Mouse (Mus musculus) limb, embryonic 10.5 days (tissue): ENCODE results near the gene Hoxb8. TPM values are rescaled to one million over a fixed set of nuclear protein-coding genes. Genes with fewer than 3 reads are reported as not detected.

Experiments used
- DNase-seq: peaks from one replicate; pipeline ENCODE4 v3.0.0-alpha.2; 2017; ENCODE audit warnings: low spot score
- H3K27ac ChIP-seq: fragments of 300-500 bp; sonication (generic); 2 replicates; pipeline ENCODE4 v1.5.1; 2016; ENCODE audit warnings: mild to moderate bottlenecking
- H3K27me3 ChIP-seq: fragments of 300-500 bp; sonication (generic); 2 replicates; pipeline ENCODE4 v1.6.1; 2016; ENCODE audit warnings: low read depth, mild to moderate bottlenecking; ENCODE audit not compliant: poor library complexity, severe bottlenecking
- H3K36me3 ChIP-seq: fragments of 300-500 bp; sonication (generic); 2 replicates; pipeline ENCODE4 v1.6.1; 2016; ENCODE audit warnings: mild to moderate bottlenecking, moderate library complexity
- H3K4me1 ChIP-seq: fragments of 300-500 bp; sonication (generic); 2 replicates; pipeline ENCODE4 v1.6.1; 2016
- H3K4me3 ChIP-seq: fragments of 300-500 bp; sonication (generic); 2 replicates; pipeline ENCODE4 v1.5.1; 2016; ENCODE audit warnings: mild to moderate bottlenecking, moderate library complexity
- H3K9me3 ChIP-seq: fragments of 300-500 bp; sonication (generic); replicated peaks from 2 replicates; pipeline ENCODE4 v1.6.1; 2016; ENCODE audit warnings: mild to moderate bottlenecking
- WGBS: fragments of 180-500 bp; shearing (Covaris S2); methylation state at CpG from one replicate; pipeline ENCODE4 v1.1.7; 2016; 5-methylcytosine and 5-hydroxymethylcytosine counted together
- polyA plus RNA-seq: library from polyadenylated mRNA; unstranded; fragments of >200 nt; fragmentation: Nextera tagmentation; extraction: Ambion mirVana; gene quantifications from 2 replicates; pipeline ENCODE4 v1.2.1, GENCODE M21; 2016

Hoxb8 gene
- polyA plus RNA-seq, 1 experiment from 2014 or later: 0.95 TPM

DNA sequence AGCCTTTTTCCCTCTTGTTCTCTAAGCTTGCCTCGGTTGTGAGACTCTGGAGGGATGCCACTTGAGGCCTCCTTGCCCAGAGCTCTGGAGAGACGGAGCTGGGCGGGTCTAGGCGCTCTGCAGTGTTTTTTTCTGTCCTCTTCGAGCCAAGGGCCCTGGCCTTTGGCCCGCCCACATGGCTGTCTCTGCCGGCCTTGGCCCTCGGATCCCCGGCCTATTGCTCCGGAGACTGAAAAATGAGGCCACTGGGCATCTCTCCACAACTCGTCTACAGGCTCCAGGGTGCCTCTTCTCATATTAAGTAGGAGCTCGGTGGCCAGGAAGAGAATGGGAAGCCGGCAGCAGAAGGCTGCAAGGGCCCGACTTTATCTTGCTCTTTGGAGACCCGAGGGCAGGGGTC lies 20.1 kb downstream of the Hoxb8 start:
- Histone ChIP-seq H3K9me3 (no peaks in the 10 kb centered on the region), H3K27me3 (peaks cover 100% of the 10 kb centered on the region), H3K4me3 (peak overlapping the region; percentile 31), H3K36me3 (peaks cover 3% of the 10 kb centered on the region; the same call in 1 of the 2 replicates), H3K27ac (peak overlapping the region; percentile 68), H3K4me1 (peaks cover 97% of the 10 kb centered on the region)
- 1% methylated on average over 15 of the region's 15 CpGs for WGBS
- no peak for DNase-seq

GRCm38 (mm10) chr11:96302381-96303150 lies 20.9 kb downstream of the Hoxb8 start:
- DNase-seq: no peak

GRCm38 (mm10) chr11:96303151-96304099 lies 21.7 kb downstream of the Hoxb8 start, which contains the start of gene Hoxb5:
TSS of gene Hoxb5 (plus strand) at chr11:96303336.
- Histone ChIP-seq H3K4me1 (peaks cover 98% of the 10 kb centered on the region), H3K27me3 (peaks cover 100% of the 10 kb centered on the region), H3K27ac (peak within 1 kb of the TSS; percentile 85), H3K4me3 (peak within 1 kb of the TSS; percentile 55), H3K36me3 (peaks cover 3% of the 10 kb centered on the region; the same call in 1 of the 2 replicates), H3K9me3 (no peaks in the 10 kb centered on the region)
- peak; percentile 93 for DNase-seq
- under 1% methylated on average over 69 of the region's 69 CpGs for WGBS

More at GRCm38 (mm10) chr11:96302381-96303150, 20.9 kb downstream of the Hoxb8 start:
- H3K4me3 ChIP-seq: peak overlapping the region; percentile 55
- H3K36me3 ChIP-seq: peaks cover 3% of the 10 kb centered on the region; the same call in 1 of the 2 replicates
- 4% methylated on average over 23 of the region's 23 CpGs for WGBS
- no peaks in the 10 kb centered on the region for H3K9me3 ChIP-seq
- peak overlapping the region; percentile 68 for H3K27ac ChIP-seq
- peaks cover 98% of the 10 kb centered on the region for H3K4me1 ChIP-seq
- H3K27me3 ChIP-seq: peaks cover 100% of the 10 kb centered on the region

GRCm38 (mm10) chr11:96304381-96305195 lies 22.9 kb downstream of the Hoxb8 start:
- H3K9me3 ChIP-seq: no peaks in the 10 kb centered on the region
- peak overlapping the region; percentile 85 for H3K27ac ChIP-seq
- peak overlapping the region; percentile 55 for H3K4me3 ChIP-seq
- no peak for DNase-seq
- H3K36me3 ChIP-seq: peaks cover 3% of the 10 kb centered on the region; the same call in 1 of the 2 replicates
- H3K27me3 ChIP-seq: peaks cover 100% of the 10 kb centered on the region
- H3K4me1 ChIP-seq: peaks cover 98% of the 10 kb centered on the region
- under 1% methylated on average over 38 of the region's 38 CpGs for WGBS

- 10% methylated on average over 6 of the region's 6 CpGs for WGBS
- Histone ChIP-seq H3K27me3 (peaks cover 100% of the 10 kb centered on the region), H3K4me3 (peak overlapping the region; percentile 55), H3K27ac (peak overlapping the region; percentile 85), H3K36me3 (peaks cover 3% of the 10 kb centered on the region; the same call in 1 of the 2 replicates), H3K4me1 (peaks cover 98% of the 10 kb centered on the region), H3K9me3 (no peaks in the 10 kb centered on the region)
- no peak for DNase-seq
These were observed 23.9 kb downstream of the Hoxb8 start for GRCm38 (mm10) chr11:96305505-96306182.

- H3K27me3 ChIP-seq: peaks cover 100% of the 10 kb centered on the region
- no peaks in the 10 kb centered on the region; the same call in 1 of the 2 replicates for H3K36me3 ChIP-seq
- peak overlapping the region; percentile 55 for H3K4me3 ChIP-seq
- WGBS: under 1% methylated on average over 7 of the region's 7 CpGs
- peaks cover 99% of the 10 kb centered on the region for H3K4me1 ChIP-seq
- peak overlapping the region; percentile 85 for H3K27ac ChIP-seq
- H3K9me3 ChIP-seq: no peaks in the 10 kb centered on the region
- DNase-seq: peak; percentile 65
These were observed 24.6 kb downstream of the Hoxb8 start for GRCm38 (mm10) chr11:96306183-96306907.

GRCm38 (mm10) chr11:96306908-96307269 lies 25.2 kb downstream of the Hoxb8 start:
- Histone ChIP-seq H3K27ac (peak overlapping the region; percentile 85), H3K4me1 (peaks cover 99% of the 10 kb centered on the region), H3K27me3 (peaks cover 100% of the 10 kb centered on the region), H3K4me3 (peak overlapping the region; percentile 55), H3K36me3 (no peaks in the 10 kb centered on the region; the same call in 1 of the 2 replicates), H3K9me3 (no peaks in the 10 kb centered on the region)
- WGBS: under 1% methylated on average over 13 of the region's 13 CpGs
- peak; percentile 60 for DNase-seq

GRCm38 (mm10) chr11:96308763-96309162 lies 27.1 kb downstream of the Hoxb8 start:
- H3K27me3 ChIP-seq: peaks cover 100% of the 10 kb centered on the region
- H3K9me3 ChIP-seq: no peaks in the 10 kb centered on the region
- peaks cover 99% of the 10 kb centered on the region for H3K4me1 ChIP-seq
- H3K4me3 ChIP-seq: peak overlapping the region; percentile 55
- DNase-seq: no peak
- WGBS: 7% methylated on average over 4 of the region's 4 CpGs
- peak overlapping the region; percentile 88 for H3K27ac ChIP-seq
- no peaks in the 10 kb centered on the region for H3K36me3 ChIP-seq

- peaks cover 100% of the 10 kb centered on the region for H3K27me3 ChIP-seq
- H3K4me3 ChIP-seq: peak overlapping the region; percentile 55
- H3K9me3 ChIP-seq: no peaks in the 10 kb centered on the region
- DNase-seq: peak; percentile 45
- no peaks in the 10 kb centered on the region for H3K36me3 ChIP-seq
- WGBS: 10% methylated on average over 4 of the region's 4 CpGs
- peaks cover 99% of the 10 kb centered on the region for H3K4me1 ChIP-seq
- H3K27ac ChIP-seq: peak overlapping the region; percentile 88
These were observed 27.6 kb downstream of the Hoxb8 start for GRCm38 (mm10) chr11:96309288-96309687.

- peak; percentile 54 for DNase-seq
- Histone ChIP-seq H3K36me3 (no peaks in the 10 kb centered on the region), H3K9me3 (no peaks in the 10 kb centered on the region), H3K4me1 (peaks cover 99% of the 10 kb centered on the region), H3K27me3 (peaks cover 99% of the 10 kb centered on the region), H3K4me3 (peak overlapping the region; percentile 55), H3K27ac (peak overlapping the region; percentile 88)
- WGBS: 3% methylated on average over 20 of the region's 20 CpGs
These were observed 28.7 kb downstream of the Hoxb8 start for GRCm38 (mm10) chr11:96310183-96310938.
